Mouse (Mus musculus) lung, embryonic 15.5 days (tissue): ENCODE results near the gene Slc39a5. TPM values are rescaled to one million over a fixed set of nuclear protein-coding genes. Genes with fewer than 3 reads are reported as not detected.
A peak's percentile ranks its signal among the peaks of the same experiment; 100 is the strongest.

ENCODE experiments used
- ATAC-seq: fragments of 200-750 bp; cut with Nextera tagmentation; 2 replicates; pipeline ENCODE4 v1.8.0; 2017; ENCODE audit warnings: moderate number of reproducible peaks, borderline replicate concordance; ENCODE audit not compliant: low FRiP score, low TSS enrichment; ENCODE audit errors: extremely low read depth
- H3K27ac ChIP-seq: fragments of 300-500 bp; sonication (generic); 2 replicates; pipeline ENCODE4 v1.5.1; 2015; ENCODE audit warnings: moderate library complexity, mild to moderate bottlenecking, inconsistent platforms
- H3K27me3 ChIP-seq: fragments of 300-500 bp; sonication (generic); 2 replicates; pipeline ENCODE4 v1.6.1; 2015; ENCODE audit warnings: inconsistent platforms
- H3K36me3 ChIP-seq: fragments of 300-500 bp; sonication (generic); 2 replicates; pipeline ENCODE4 v1.6.1; 2015; ENCODE audit warnings: inconsistent platforms
- H3K4me1 ChIP-seq: fragments of 300-500 bp; sonication (generic); 2 replicates; pipeline ENCODE4 v1.6.1; 2015; ENCODE audit warnings: inconsistent platforms
- H3K4me2 ChIP-seq: fragments of 300-500 bp; sonication (generic); 2 replicates; pipeline ENCODE4 v1.6.1; 2015; ENCODE audit warnings: inconsistent platforms, mild to moderate bottlenecking, moderate library complexity
- H3K4me3 ChIP-seq: fragments of 300-500 bp; sonication (generic); 2 replicates; pipeline ENCODE4 v1.5.1; 2015; ENCODE audit warnings: mild to moderate bottlenecking, inconsistent platforms
- H3K9ac ChIP-seq: fragments of 300-500 bp; sonication (generic); 2 replicates; pipeline ENCODE4 v1.6.1; 2015; ENCODE audit warnings: inconsistent platforms
- H3K9me3 ChIP-seq: fragments of 300-500 bp; sonication (generic); 2 replicates; pipeline ENCODE4 v1.6.1; 2016; ENCODE audit warnings: inconsistent platforms
- WGBS: fragments of 180-500 bp; shearing (Covaris S2); methylation state at CpG from one replicate; pipeline ENCODE4 v1.1.7; 2015; 5-methylcytosine and 5-hydroxymethylcytosine counted together
- polyA plus RNA-seq: library from polyadenylated mRNA; unstranded; fragments of >200 nt; fragmentation: Nextera tagmentation; extraction: Ambion mirVana; gene quantifications from 2 replicates; pipeline ENCODE4 v1.2.1, GENCODE M21; 2015

Slc39a5 gene
- polyA plus RNA-seq, 1 experiment from 2014 or later = 0.31 TPM

DNA sequence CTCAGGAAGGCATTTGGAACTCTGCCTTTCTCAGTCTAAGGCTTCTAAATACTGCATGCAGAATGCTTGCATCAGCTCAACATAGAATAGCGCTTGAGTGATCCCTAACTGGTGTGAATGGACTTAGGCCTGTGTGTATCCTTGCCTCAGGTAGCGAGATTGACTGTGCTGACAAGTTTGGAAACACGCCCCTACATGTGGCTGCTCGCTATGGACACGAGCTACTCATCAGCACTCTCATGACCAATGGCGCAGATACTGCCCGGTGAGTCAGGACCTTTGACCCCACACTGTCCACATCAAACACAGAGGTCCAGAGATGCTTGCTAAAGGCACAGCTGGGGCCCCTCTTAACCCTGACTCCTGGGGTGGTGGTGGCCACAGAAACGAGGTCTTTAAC is 18.5 kb downstream of the Slc39a5 start:
- 78% methylated on average over 8 of the region's 8 CpGs for WGBS
- no peaks in the 10 kb centered on the region for H3K27me3 ChIP-seq
- no peaks in the 10 kb centered on the region for H3K9me3 ChIP-seq
- H3K4me3 ChIP-seq = no peak overlapping the region
- H3K36me3 ChIP-seq = peaks cover 87% of the 10 kb centered on the region
- no peak overlapping the region for H3K27ac ChIP-seq
- no peak overlapping the region for H3K4me2 ChIP-seq
- H3K9ac ChIP-seq = no peak overlapping the region
- H3K4me1 ChIP-seq = peaks cover 14% of the 10 kb centered on the region
- ATAC-seq = no peak

DNA sequence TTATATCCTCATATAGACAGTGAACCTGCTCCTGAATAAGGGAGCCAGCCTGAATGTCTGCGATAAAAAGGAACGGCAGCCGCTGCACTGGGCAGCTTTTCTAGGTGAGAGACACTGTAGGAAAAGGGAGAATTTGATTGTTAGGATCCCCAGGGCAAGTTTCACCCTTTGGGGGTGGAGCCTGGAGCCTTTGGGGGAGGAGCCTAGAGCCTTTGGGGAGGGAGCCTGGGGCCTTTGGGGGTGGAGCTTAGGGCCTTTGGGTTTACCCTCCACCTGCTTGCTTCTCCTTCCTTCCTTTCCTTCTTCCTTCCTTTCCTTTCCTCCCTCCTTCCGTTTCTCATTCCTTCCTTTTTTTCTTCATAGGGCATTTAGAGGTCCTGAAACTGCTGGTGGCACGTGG is 20.5 kb downstream of the Slc39a5 start:
- Histone ChIP-seq H3K9ac (no peak overlapping the region), H3K36me3 (peaks cover 67% of the 10 kb centered on the region), H3K4me2 (no peak overlapping the region), H3K27me3 (no peaks in the 10 kb centered on the region), H3K4me3 (no peak overlapping the region), H3K9me3 (no peaks in the 10 kb centered on the region), H3K4me1 (peaks cover 14% of the 10 kb centered on the region), H3K27ac (no peak overlapping the region)
- ATAC-seq = no peak
- WGBS = 82% methylated on average over 5 of the region's 5 CpGs

GRCm38 (mm10) chr10:128379260-128379659 is 21.8 kb downstream of the Slc39a5 start:
- ATAC-seq = no peak
- WGBS = 95% methylated on average over 7 of the region's 7 CpGs
- H3K9ac ChIP-seq = no peak overlapping the region

GRCm38 (mm10) chr10:128378462-128378861 is 22.6 kb downstream of the Slc39a5 start:
- no peaks in the 10 kb centered on the region for H3K27me3 ChIP-seq
- no peak for ATAC-seq
- peaks cover 46% of the 10 kb centered on the region for H3K36me3 ChIP-seq
- H3K4me1 ChIP-seq = peaks cover 14% of the 10 kb centered on the region
- peak overlapping the region; percentile 99; the same call in 1 of the 2 replicates for H3K9ac ChIP-seq
- H3K4me3 ChIP-seq = peak overlapping the region; percentile 95
- no peaks in the 10 kb centered on the region for H3K9me3 ChIP-seq
- 53% methylated on average over 3 of the region's 3 CpGs for WGBS
- peak overlapping the region; percentile 87 for H3K4me2 ChIP-seq
- H3K27ac ChIP-seq = no peak overlapping the region

More at GRCm38 (mm10) chr10:128379260-128379659, 21.8 kb downstream of the Slc39a5 start:
- Histone ChIP-seq H3K27ac (no peak overlapping the region), H3K36me3 (peaks cover 54% of the 10 kb centered on the region), H3K9me3 (no peaks in the 10 kb centered on the region), H3K27me3 (no peaks in the 10 kb centered on the region), H3K4me2 (no peak overlapping the region), H3K4me3 (no peak overlapping the region), H3K4me1 (peaks cover 14% of the 10 kb centered on the region)

DNA sequence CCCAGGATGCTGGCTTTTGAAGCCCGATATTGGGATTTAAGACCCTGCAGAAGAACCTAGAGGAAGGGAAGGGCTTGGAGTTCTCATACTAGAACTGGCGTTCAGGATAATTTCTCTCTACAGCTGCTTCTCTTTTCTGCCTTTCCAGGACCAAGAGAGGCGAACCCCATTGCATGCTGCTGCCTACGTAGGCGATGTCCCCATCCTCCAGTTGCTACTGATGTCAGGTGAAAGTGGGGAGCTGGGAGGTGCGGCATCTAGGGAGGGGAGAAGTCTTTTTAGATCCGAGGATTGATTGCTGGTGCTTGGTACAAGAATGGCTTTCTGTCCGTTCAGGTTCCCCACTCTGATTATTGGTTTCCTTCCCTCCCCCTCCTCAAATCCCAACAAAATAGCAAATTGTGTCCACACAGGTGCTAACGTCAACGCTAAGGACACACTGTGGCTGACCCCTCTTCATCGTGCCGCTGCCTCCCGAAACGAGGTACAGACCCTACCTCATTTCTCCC is 23.0 kb downstream of the Slc39a5 start:
- no peak for ATAC-seq
- peak overlapping the region; percentile 99 for H3K9ac ChIP-seq
- WGBS = 47% methylated on average over 14 of the region's 14 CpGs

DNA sequence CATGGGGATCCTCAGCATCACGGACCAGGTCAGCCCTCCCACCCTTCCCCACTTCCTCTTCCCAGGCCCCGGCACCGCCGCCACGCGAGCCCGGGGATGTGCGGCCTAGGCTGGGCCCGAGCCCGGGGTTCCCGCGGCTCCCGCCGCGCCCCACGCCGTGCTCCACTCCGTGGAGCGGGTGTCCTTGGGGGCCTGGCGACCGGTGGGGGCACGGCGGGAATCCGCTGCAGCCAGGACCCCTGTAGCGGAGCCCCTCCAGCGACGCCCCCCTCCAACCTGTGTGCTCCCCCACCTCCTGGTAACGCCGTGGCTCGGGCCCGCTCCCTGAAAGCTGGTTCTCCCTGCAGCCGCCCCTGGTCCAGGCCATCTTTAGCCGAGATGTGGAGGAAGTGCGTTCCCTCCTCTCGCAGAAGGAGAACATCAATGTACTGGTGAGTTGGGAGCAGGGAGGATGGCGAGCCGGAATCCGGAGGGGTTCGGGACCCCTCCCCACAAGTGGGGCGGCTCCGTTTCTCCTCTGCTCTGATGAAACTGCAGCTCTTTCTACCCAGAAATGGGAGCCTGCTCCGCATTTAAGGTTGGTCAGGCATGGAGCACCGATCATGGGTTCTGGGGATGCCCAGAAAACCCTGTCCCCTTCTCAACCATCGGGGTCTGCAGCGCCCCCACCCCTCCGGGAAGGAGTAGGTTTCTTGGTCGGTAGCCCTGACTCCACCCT is 23.6 kb downstream of the Slc39a5 start:
- peak; percentile 65 for ATAC-seq
- Histone ChIP-seq H3K4me2 (peak overlapping the region; percentile 87), H3K4me3 (peak overlapping the region; percentile 95), H3K27me3 (no peaks in the 10 kb centered on the region), H3K9me3 (no peaks in the 10 kb centered on the region), H3K9ac (peak overlapping the region; percentile 99), H3K27ac (peak overlapping the region; percentile 95), H3K36me3 (peaks cover 36% of the 10 kb centered on the region), H3K4me1 (peaks cover 14% of the 10 kb centered on the region)
- WGBS = under 1% methylated on average over 47 of the region's 47 CpGs

More for the DNA sequence above, 23.0 kb downstream of the Slc39a5 start:
- Histone ChIP-seq H3K27ac (peak overlapping the region; percentile 95; the same call in 1 of the 2 replicates), H3K9me3 (no peaks in the 10 kb centered on the region), H3K4me3 (peak overlapping the region; percentile 95), H3K4me2 (peak overlapping the region; percentile 87), H3K4me1 (peaks cover 14% of the 10 kb centered on the region), H3K27me3 (no peaks in the 10 kb centered on the region), H3K36me3 (peaks cover 42% of the 10 kb centered on the region)

GRCm38 (mm10) chr10:128376455-128377211 is 24.4 kb downstream of the Slc39a5 start, which contains the start of gene Ankrd52:
Gene Ankrd52, plus strand, starts transcription at chr10:128377115.
- under 1% methylated on average over 44 of the region's 73 CpGs for WGBS
- peak within 1 kb of the TSS; percentile 95 for H3K4me3 ChIP-seq
- H3K4me1 ChIP-seq = peaks cover 14% of the 10 kb centered on the region
- peak within 1 kb of the TSS; percentile 99 for H3K9ac ChIP-seq
- ATAC-seq = peak; percentile 95
- H3K4me2 ChIP-seq = peak within 1 kb of the TSS; percentile 87
- no peaks in the 10 kb centered on the region for H3K9me3 ChIP-seq
- peak within 1 kb of the TSS; percentile 95 for H3K27ac ChIP-seq
- H3K36me3 ChIP-seq = peaks cover 28% of the 10 kb centered on the region
- H3K27me3 ChIP-seq = no peaks in the 10 kb centered on the region

DNA sequence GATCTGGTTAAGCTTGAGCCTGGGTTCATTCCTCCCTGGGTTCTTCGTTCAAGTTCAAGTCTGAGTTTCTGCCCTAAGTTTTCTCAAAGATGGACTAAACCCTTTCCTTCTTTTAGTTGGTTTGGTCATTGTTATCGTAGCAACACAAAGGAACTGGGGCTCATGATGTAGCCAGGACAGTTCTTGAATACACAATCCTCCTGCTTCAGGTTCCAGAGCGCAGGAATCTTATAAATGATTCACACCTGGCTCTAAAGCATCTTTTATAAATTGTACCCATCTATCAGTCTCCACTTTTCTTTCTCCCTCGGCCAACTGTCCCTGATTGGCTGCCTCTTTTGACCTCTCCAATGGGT is 25.0 kb downstream of the Slc39a5 start:
- H3K4me3 ChIP-seq = peak overlapping the region; percentile 95
- H3K27ac ChIP-seq = peak overlapping the region; percentile 95
- peaks cover 14% of the 10 kb centered on the region for H3K4me1 ChIP-seq
- no peak for ATAC-seq
- no peaks in the 10 kb centered on the region for H3K27me3 ChIP-seq
- H3K9ac ChIP-seq = peak overlapping the region; percentile 99
- peaks cover 24% of the 10 kb centered on the region for H3K36me3 ChIP-seq
- 46% methylated on average over 4 of the region's 4 CpGs for WGBS
- H3K4me2 ChIP-seq = peak overlapping the region; percentile 87
- no peaks in the 10 kb centered on the region for H3K9me3 ChIP-seq

DNA sequence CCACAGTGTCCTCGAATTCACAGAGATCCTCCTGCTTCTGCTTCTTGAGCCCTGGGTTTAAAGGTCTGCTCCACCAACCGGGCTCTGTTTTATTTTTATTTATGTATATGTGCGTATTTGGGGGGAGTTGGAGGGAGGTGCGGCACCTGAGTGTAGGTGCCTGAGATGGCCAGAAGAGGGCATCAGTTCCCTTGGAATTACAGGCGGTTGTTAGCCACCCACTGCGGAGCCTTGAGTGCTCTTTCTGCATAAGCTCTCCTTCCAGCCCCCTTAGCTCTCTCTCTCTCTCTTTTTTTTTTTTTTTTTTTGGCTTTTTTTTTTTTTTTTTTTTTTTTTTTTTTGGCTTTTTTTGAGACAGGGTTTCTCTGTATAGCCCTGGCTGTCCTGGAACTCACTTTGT is 26.6 kb downstream of the Slc39a5 start:
- Histone ChIP-seq H3K4me3 (no peak overlapping the region), H3K4me1 (peaks cover 17% of the 10 kb centered on the region), H3K9me3 (no peaks in the 10 kb centered on the region), H3K4me2 (no peak overlapping the region), H3K27me3 (no peaks in the 10 kb centered on the region), H3K27ac (no peak overlapping the region), H3K9ac (no peak overlapping the region), H3K36me3 (peaks cover 8% of the 10 kb centered on the region; the same call in 1 of the 2 replicates)
- 75% methylated on average over 6 of the region's 6 CpGs for WGBS
- no peak for ATAC-seq

DNA sequence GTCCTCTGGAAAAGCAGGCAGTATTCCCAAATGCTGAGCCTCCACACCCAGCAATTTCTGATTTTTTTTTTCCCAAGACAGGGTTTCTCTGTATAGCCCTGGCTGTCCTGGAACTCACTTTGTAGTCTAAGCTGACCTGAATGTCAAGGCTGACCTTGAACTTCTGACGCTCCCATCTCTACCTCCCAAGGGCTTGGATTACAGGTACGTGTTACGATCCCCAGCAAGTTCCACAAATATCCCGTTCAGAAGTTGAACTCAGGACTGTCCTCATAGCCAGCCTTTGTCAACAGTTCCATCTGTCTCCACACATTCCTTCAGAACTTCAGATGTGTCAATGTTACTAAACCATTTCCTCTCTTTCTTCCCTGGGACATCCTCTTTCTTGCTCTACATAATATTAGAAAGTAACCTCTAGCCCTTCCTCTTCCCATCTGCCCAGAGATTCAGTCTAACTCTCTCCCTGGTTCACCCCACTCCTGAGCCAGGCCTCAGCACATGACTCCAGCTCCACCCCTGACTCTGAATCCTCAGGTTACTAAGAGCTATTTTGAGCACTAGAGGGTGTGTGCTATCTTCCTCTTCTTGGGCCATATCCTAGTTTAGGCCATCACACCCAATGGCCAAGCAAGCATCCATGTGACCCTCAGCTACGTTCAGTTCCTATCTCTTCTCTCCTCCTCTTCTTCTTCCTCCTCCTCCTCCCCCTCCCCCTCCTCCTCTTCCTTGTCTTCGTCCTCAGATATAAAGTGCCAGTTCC is 27.9 kb downstream of the Slc39a5 start:
- H3K36me3 ChIP-seq = no peaks in the 10 kb centered on the region
- H3K9me3 ChIP-seq = no peaks in the 10 kb centered on the region
- H3K4me2 ChIP-seq = no peak overlapping the region
- no peak for ATAC-seq
- no peak overlapping the region for H3K4me3 ChIP-seq
- no peak overlapping the region for H3K9ac ChIP-seq
- 69% methylated on average over 6 of the region's 6 CpGs for WGBS
- H3K4me1 ChIP-seq = peaks cover 13% of the 10 kb centered on the region
- no peaks in the 10 kb centered on the region for H3K27me3 ChIP-seq
- H3K27ac ChIP-seq = no peak overlapping the region

- no peaks in the 10 kb centered on the region for H3K27me3 ChIP-seq
- H3K27ac ChIP-seq = no peak overlapping the region
- 77% methylated on average over 5 of the region's 5 CpGs for WGBS
- H3K4me3 ChIP-seq = no peak overlapping the region
- H3K9me3 ChIP-seq = no peaks in the 10 kb centered on the region
- H3K9ac ChIP-seq = no peak overlapping the region
- no peak overlapping the region for H3K4me2 ChIP-seq
- peaks cover 14% of the 10 kb centered on the region for H3K4me1 ChIP-seq
- no peaks in the 10 kb centered on the region for H3K36me3 ChIP-seq
- no peak for ATAC-seq
These were observed 28.9 kb downstream of the Slc39a5 start for GRCm38 (mm10) chr10:128372142-128372541.
